Mouse (Mus musculus) MEL (cell line): ENCODE data around the gene Wwtr1.

Experiments
- ELF1 ChIP-seq: IDR thresholded peaks from 2 replicates; pipeline ENCODE4 v1.6.1; 2014; ENCODE audit warnings: low read depth, mild to moderate bottlenecking, inconsistent platforms, low read length, improper control_type of control experiment, moderate library complexity
- TCF12 ChIP-seq: IDR thresholded peaks from 2 replicates; pipeline ENCODE4 v1.6.1; 2014; ENCODE audit warnings: low read depth, mild to moderate bottlenecking, inconsistent platforms, low read length, improper control_type of control experiment, moderate library complexity

GRCm38 (mm10) chr3:57470326-57470725, 105.4 kb downstream of the Wwtr1 start:
- TF ChIP-seq ELF1: no peak
- no peak for TF ChIP-seq TCF12
